Mouse (Mus musculus) CH12.LX (cell line): Measurements from ENCODE around the gene Pcbp2. TPM values are rescaled to one million over a fixed set of nuclear protein-coding genes. Genes with fewer than 3 reads are reported as not detected.

ENCODE experiments used
- DNase-seq: peaks from one replicate; pipeline ENCODE4 v3.0.0-alpha.2; 2013; ENCODE audit errors: extremely low read depth
- H3K27ac ChIP-seq: 2 replicates; pipeline ENCODE4 v1.5.1; 2012; ENCODE audit warnings: low read depth, mild to moderate bottlenecking, control low read depth, moderate library complexity; ENCODE audit not compliant: insufficient read depth
- H3K27me3 ChIP-seq: replicated peaks from 2 replicates; pipeline ENCODE3; 2012; ENCODE audit warnings: inconsistent platforms
- H3K36me3 ChIP-seq, 2 experiments: replicated peaks in 1 of 2; 2 replicates each; pipeline versions ENCODE3 to v1.6.1; 2012; ENCODE audit warnings: inconsistent platforms in 1 of 2, low read length in 1 of 2, mild to moderate bottlenecking in 1 of 2, mixed read lengths in 1 of 2, moderate library complexity in 1 of 2; ENCODE audit not compliant: control insufficient read depth in 1 of 2, insufficient read depth in 1 of 2
- H3K4me1 ChIP-seq, 2 experiments: 2 replicates each; pipeline ENCODE4 v1.6.1; 2012; ENCODE audit warnings: inconsistent platforms in 1 of 2, moderate library complexity in 1 of 2; ENCODE audit not compliant: insufficient read depth in 2 of 2, control insufficient read depth in 1 of 2
- H3K4me2 ChIP-seq: 2 replicates; pipeline ENCODE4 v1.6.1; 2012; ENCODE audit warnings: low read depth, mild to moderate bottlenecking, control low read depth; ENCODE audit not compliant: poor library complexity, insufficient read depth, severe bottlenecking
- H3K4me3 ChIP-seq, 3 experiments: fragments of 150-350 bp in 1 of 3; sonication (generic) in 1 of 3; replicated peaks in 1 of 3; 2 replicates each; pipeline versions ENCODE3 to v1.5.1; 2011 to 2012; ENCODE audit warnings: low read depth in 2 of 3, low read length in 2 of 3, mild to moderate bottlenecking in 2 of 3, moderate library complexity in 2 of 3, control low read depth in 1 of 3, improper control_type of control experiment in 1 of 3, inconsistent platforms in 1 of 3, mixed read lengths in 1 of 3; ENCODE audit not compliant: poor library complexity in 1 of 3
- H3K79me2 ChIP-seq: replicated peaks from 2 replicates; pipeline ENCODE4 v1.6.1; 2012; ENCODE audit warnings: mild to moderate bottlenecking, moderate library complexity; ENCODE audit not compliant: control insufficient read depth, poor library complexity, insufficient read depth, severe bottlenecking; ENCODE audit errors: extremely low read depth
- H3K9ac ChIP-seq: 2 replicates; pipeline ENCODE4 v1.6.1; 2012; ENCODE audit warnings: low read depth, mild to moderate bottlenecking, control low read depth, moderate library complexity; ENCODE audit not compliant: insufficient read depth
- H3K9me3 ChIP-seq: replicated peaks from 2 replicates; pipeline ENCODE3; 2012; ENCODE audit warnings: low read length, inconsistent platforms, mixed read lengths
- CHD1 ChIP-seq: IDR thresholded peaks from 2 replicates; pipeline ENCODE4 v1.6.1; 2012; ENCODE audit warnings: low read depth, low read length, improper control_type of control experiment, inconsistent platforms
- CTCF ChIP-seq, 2 experiments: IDR thresholded peaks in 1 of 2; conservative IDR thresholded peaks in 1 of 2; 2 replicates each; pipeline ENCODE4 v1.5.1; 2011 to 2012; ENCODE audit warnings: low read depth in 2 of 2, low read length in 2 of 2, improper control_type of control experiment in 1 of 2, inconsistent platforms in 1 of 2, mild to moderate bottlenecking in 1 of 2, moderate library complexity in 1 of 2
- ELF1 ChIP-seq: IDR thresholded peaks from 2 replicates; pipeline ENCODE4 v1.6.1; 2014; ENCODE audit warnings: low read depth, mild to moderate bottlenecking, inconsistent platforms, low read length, improper control_type of control experiment
- EP300 ChIP-seq: IDR thresholded peaks from 2 replicates; pipeline ENCODE4 v1.6.1; 2011; ENCODE audit warnings: low read length, improper control_type of control experiment
- GABPA ChIP-seq: IDR thresholded peaks from 2 replicates; pipeline ENCODE4 v1.6.1; 2012; ENCODE audit warnings: low read depth, low read length, improper control_type of control experiment, inconsistent platforms; ENCODE audit not compliant: insufficient replicate concordance
- IRF4 ChIP-seq: IDR thresholded peaks from 2 replicates; pipeline ENCODE4 v1.6.1; 2014; ENCODE audit warnings: low read depth, mild to moderate bottlenecking, inconsistent platforms, low read length, improper control_type of control experiment
- JUND ChIP-seq: conservative IDR thresholded peaks from 2 replicates; pipeline ENCODE4 v1.6.1; 2011; ENCODE audit warnings: low read depth, low read length, improper control_type of control experiment
- KAT2A ChIP-seq: IDR thresholded peaks from 2 replicates; pipeline ENCODE4 v1.6.1; 2012; ENCODE audit warnings: low read length, improper control_type of control experiment, inconsistent platforms; ENCODE audit not compliant: insufficient replicate concordance
- MAFK ChIP-seq: IDR thresholded peaks from 2 replicates; pipeline ENCODE4 v1.6.1; 2011; ENCODE audit warnings: low read length, improper control_type of control experiment; ENCODE audit not compliant: insufficient replicate concordance
- MAX ChIP-seq: IDR thresholded peaks from 2 replicates; pipeline ENCODE4 v1.6.1; 2011; ENCODE audit warnings: low read length, improper control_type of control experiment
- MAZ ChIP-seq: IDR thresholded peaks from 2 replicates; pipeline ENCODE4 v1.6.1; 2012; ENCODE audit warnings: low read depth, mild to moderate bottlenecking, inconsistent platforms, low read length, improper control_type of control experiment, moderate library complexity
- MEF2A ChIP-seq: IDR thresholded peaks from 2 replicates; pipeline ENCODE4 v1.6.1; 2014; ENCODE audit warnings: low read depth, mild to moderate bottlenecking, inconsistent platforms, low read length, improper control_type of control experiment, borderline replicate concordance
- MYC ChIP-seq: IDR thresholded peaks from 2 replicates; pipeline ENCODE4 v1.6.1; 2011; ENCODE audit warnings: low read depth, mild to moderate bottlenecking, improper control_type of control experiment, low read length
- POLR2A ChIP-seq: IDR thresholded peaks from 2 replicates; pipeline ENCODE4 v1.6.1; 2011; ENCODE audit warnings: low read depth, mild to moderate bottlenecking, improper control_type of control experiment, low read length
- POLR2AphosphoS2 ChIP-seq: IDR thresholded peaks from 2 replicates; pipeline ENCODE4 v1.6.1; 2011; ENCODE audit warnings: low read depth, low read length, improper control_type of control experiment
- RAD21 ChIP-seq: IDR thresholded peaks from 2 replicates; pipeline ENCODE4 v1.6.1; 2011; ENCODE audit warnings: low read depth, mild to moderate bottlenecking, low read length, improper control_type of control experiment, moderate library complexity
- SMC3 ChIP-seq: IDR thresholded peaks from 2 replicates; pipeline ENCODE4 v1.6.1; 2011; ENCODE audit warnings: low read depth, low read length, improper control_type of control experiment
- TBP ChIP-seq: conservative IDR thresholded peaks from 2 replicates; pipeline ENCODE4 v1.6.1; 2011; ENCODE audit warnings: low read depth, low read length, improper control_type of control experiment
- TCF12 ChIP-seq: IDR thresholded peaks from 2 replicates; pipeline ENCODE4 v1.6.1; 2014; ENCODE audit warnings: low read depth, mild to moderate bottlenecking, inconsistent platforms, low read length, improper control_type of control experiment
- USF2 ChIP-seq: conservative IDR thresholded peaks from 2 replicates; pipeline ENCODE4 v1.6.1; 2011; ENCODE audit warnings: low read depth, low read length, improper control_type of control experiment
- ZC3H11A ChIP-seq: IDR thresholded peaks from 2 replicates; pipeline ENCODE4 v1.6.1; 2012; ENCODE audit warnings: low read depth, mild to moderate bottlenecking, inconsistent platforms, low read length, improper control_type of control experiment
- ZKSCAN1 ChIP-seq: IDR thresholded peaks from 2 replicates; pipeline ENCODE4 v1.6.1; 2012; ENCODE audit warnings: low read depth, inconsistent platforms, low read length, improper control_type of control experiment, borderline replicate concordance
- ZMIZ1 ChIP-seq: IDR thresholded peaks from 2 replicates; pipeline ENCODE4 v1.6.1; 2012; ENCODE audit warnings: low read depth, mild to moderate bottlenecking, inconsistent platforms, low read length, improper control_type of control experiment
- ZNF384 ChIP-seq: IDR thresholded peaks from 2 replicates; pipeline ENCODE4 v1.6.1; 2012; ENCODE audit warnings: low read depth, low read length, improper control_type of control experiment, inconsistent platforms
- dilution Hi-C: fragments of 300-500 bp; cut with MboI; formaldehyde crosslinking; loops from 2 replicates; pipeline ENCODE4 v1.14.3; 2020; ENCODE audit warnings: low sequenced_read_pairs; ENCODE audit not compliant: extremely low pct_unique_long_range_greater_than_20kb, extremely low pct_ligation_motif_present
- in situ Hi-C: fragments of 300-500 bp; cut with MboI; formaldehyde crosslinking; loops from 3 replicates; pipeline ENCODE4 v1.14.3; 2019; ENCODE audit warnings: low sequenced_read_pairs, low pct_ligation_motif_present, low pct_unique_long_range_greater_than_20kb, mixed read lengths
- polyA plus RNA-seq: library from polyadenylated mRNA; unstranded; fragments of >175 nt; gene quantifications from 2 replicates; pipeline ENCODE4 v1.2.1, GENCODE M21; 2012; ENCODE audit warnings: low read depth; ENCODE audit not compliant: insufficient read length
- total RNA-seq, 2 experiments: library from RNA; depleted of rRNA; stranded (reverse); fragments of 300-350 nt in 1 of 2; fragments of >200 nt in 1 of 2; gene quantifications; 2 replicates each; pipeline ENCODE4 v1.2.3; 2012 to 2014

Pcbp2 gene
- total and polyA plus RNA-seq, 3 experiments, result 281 to 1,545 (median 379) TPM

DNA sequence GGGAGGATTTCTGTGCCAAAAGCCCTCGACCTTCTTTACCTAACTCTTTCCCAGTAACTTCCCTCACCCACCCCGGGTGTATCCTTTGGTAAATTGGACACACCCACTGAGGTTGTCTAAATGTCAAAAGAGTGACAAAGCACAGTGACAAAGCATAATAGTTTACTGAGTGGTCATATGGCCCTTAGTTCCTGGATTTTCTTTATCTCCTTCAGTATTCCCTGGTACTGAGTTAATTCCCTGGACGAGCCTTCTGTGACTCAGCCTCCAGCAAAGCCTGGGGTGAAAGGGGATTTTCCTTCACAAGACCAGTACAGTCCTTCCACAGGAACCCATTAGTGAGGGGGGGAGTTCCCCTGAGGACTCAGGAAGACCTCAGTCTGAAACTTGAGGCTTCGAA, 9.4 kb upstream of the Pcbp2 start:
- Histone ChIP-seq H3K27me3 (no peaks in the 10 kb centered on the region), H3K4me1 (peaks cover 0 to 30% of the 10 kb centered on the region in 2 experiments; a peak in 3 of 4 replicates), H3K36me3 (peaks cover 17 to 36% of the 10 kb centered on the region in 2 experiments), H3K9ac (peak overlapping the region; percentile 66), H3K9me3 (no peaks in the 10 kb centered on the region), H3K4me3 (peak overlapping the region; percentile 64 to 85 (median 83)), H3K27ac (no peak overlapping the region), H3K4me2 (peak overlapping the region; percentile 90; the same call in 1 of the 2 replicates), H3K79me2 (peaks cover 28% of the 10 kb centered on the region)
- peak; percentile 34 for DNase-seq
- TF ChIP-seq TBP (no peak), MAZ (0 out of 2 replicates have a peak, but pooled peaks have one; percentile 28)
- in situ Hi-C loops, result no loop called here
- dilution Hi-C loops, result no loop called here

- in situ Hi-C loops (no loop called here), dilution Hi-C loops (no loop called here)
- DNase-seq, result no peak
- Histone ChIP-seq H3K27ac (0 out of 2 replicates have a peak overlapping the region, but pooled peaks have one; percentile 3), H3K79me2 (peaks cover 28% of the 10 kb centered on the region), H3K4me2 (peak overlapping the region; percentile 90; the same call in 1 of the 2 replicates), H3K4me3 (peak overlapping the region; percentile 64 to 85 (median 83)), H3K27me3 (no peaks in the 10 kb centered on the region), H3K9me3 (no peaks in the 10 kb centered on the region), H3K4me1 (peaks cover 0 to 30% of the 10 kb centered on the region in 2 experiments; a peak in 3 of 4 replicates), H3K9ac (peak overlapping the region; percentile 20; the same call in 1 of the 2 replicates), H3K36me3 (peaks cover 17 to 42% of the 10 kb centered on the region in 2 experiments)
- TF ChIP-seq ZNF384 (peak; percentile 83), EP300 (no peak), ZMIZ1 (no peak)
Observed at GRCm38 (mm10) chr15:102461430-102462075, 8.8 kb upstream of the Pcbp2 start.

DNA sequence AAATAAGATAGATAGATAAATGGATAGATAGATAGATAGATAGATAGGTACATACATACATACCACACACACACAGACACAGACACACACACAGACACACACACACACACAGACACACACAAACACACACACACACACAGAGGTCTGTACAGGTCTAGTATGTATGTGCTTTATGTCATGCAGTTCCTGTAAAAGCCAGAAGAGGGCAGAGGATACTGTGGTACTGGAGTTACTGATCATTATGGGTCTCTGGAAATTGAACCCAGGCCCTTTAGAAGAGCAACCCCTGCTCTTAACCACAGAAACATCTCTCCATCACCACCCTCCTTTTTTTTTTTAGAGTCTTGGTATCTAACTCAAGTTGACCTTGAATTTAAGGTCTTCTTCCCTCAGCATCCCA, 6.7 kb upstream of the Pcbp2 start:
- peak; percentile 65 for DNase-seq
- in situ Hi-C loops (no loop called here), dilution Hi-C loops (no loop called here)
- Histone ChIP-seq H3K9ac (no peak overlapping the region), H3K36me3 (peaks cover 17 to 57% of the 10 kb centered on the region in 2 experiments), H3K79me2 (peaks cover 28% of the 10 kb centered on the region), H3K27me3 (no peaks in the 10 kb centered on the region), H3K9me3 (peaks cover 3% of the 10 kb centered on the region), H3K4me1 (peaks cover 0 to 21% of the 10 kb centered on the region in 2 experiments; a peak in 3 of 4 replicates), H3K4me3 (no peak overlapping the region), H3K27ac (no peak overlapping the region), H3K4me2 (no peak overlapping the region)
- TF ChIP-seq USF2 (no peak), ELF1 (no peak), CHD1 (no peak), TBP (no peak), ZKSCAN1 (no peak), MAX (no peak), MEF2A (no peak), ZC3H11A (no peak), POLR2A (no peak), SMC3 (peak; percentile 46), TCF12 (no peak), CTCF (conservative IDR thresholded peaks at IDR 0.05 in 1 of 2, IDR thresholded peaks at IDR 0.05 in 1 of 2; ENCODE audit: low read depth in 2 of 2, low read length in 2 of 2) (peak; percentile 29 to 60; a peak in 3 of 4 replicates), JUND (no peak), MAFK (no peak), MAZ (no peak), RAD21 (peak; percentile 49), IRF4 (no peak), GABPA (no peak), POLR2AphosphoS2 (no peak), KAT2A (no peak), MYC (no peak)
